Mouse (Mus musculus): ENCODE data around the gene Atp1a1. TPM values are rescaled to one million over a fixed set of nuclear protein-coding genes. Genes with fewer than 3 reads are reported as not detected.

The Atp1a1 gene
- polyA plus RNA-seq (2012; ENCODE audit: insufficient read depth, insufficient read length, low replicate concordance, missing spikeins) = 138 and 333 TPM in 2 replicates

DNA sequence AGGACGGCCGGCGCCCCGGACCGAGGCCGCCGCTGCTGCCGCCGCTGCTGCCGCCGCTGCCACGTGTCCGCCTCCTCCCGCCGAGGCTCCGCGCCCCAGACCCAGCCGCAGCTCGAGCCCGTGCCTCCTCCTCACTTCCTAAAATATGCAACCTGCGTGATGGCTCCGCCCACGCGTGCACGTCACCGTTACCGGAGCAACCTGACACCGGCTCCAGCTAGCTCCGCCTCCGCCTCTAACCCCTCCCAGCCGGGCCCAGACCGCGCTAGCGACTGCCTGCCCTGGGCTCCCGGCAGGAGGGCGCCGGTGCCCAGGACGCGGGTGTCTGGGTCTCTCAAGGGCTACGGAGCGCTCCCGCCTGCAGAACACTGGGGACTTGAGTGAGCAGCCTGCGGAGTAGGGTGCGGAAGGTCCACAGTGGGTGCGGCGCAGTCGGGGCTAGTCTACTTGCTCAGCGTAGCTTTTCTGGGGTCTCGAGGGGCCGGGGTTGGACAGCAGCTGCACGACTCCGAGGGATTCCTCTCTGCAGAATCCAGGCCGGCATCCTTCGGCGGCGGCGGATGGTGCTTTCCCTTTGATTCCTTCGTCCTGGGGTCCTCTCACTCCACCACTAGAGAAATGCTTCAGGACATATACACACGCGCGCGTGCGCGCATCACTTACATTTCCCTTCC is at the start of gene Atp1a1:
TSS of gene Atp1a1 (minus strand) at position 135 of the 674 bp plus-strand sequence.
- Histone ChIP-seq H3K4me1 (ENCODE audit: control insufficient read depth, insufficient read depth, low read length) (peaks cover 8% of the 10 kb centered on the region), H3K27ac (ENCODE audit: insufficient read depth, low read depth, low read length) (peak within 1 kb of the TSS; percentile 93), H3K4me3 (ENCODE audit: insufficient read depth, low read depth, low read length) (peak within 1 kb of the TSS; percentile 91)
- whole genome bisulfite sequencing = under 1% methylated on average over 64 of the region's 64 CpGs
- TF ChIP-seq CTCF (IDR thresholded peaks at IDR 0.05; ENCODE audit: insufficient read depth, low read depth, low read length) (no peak), POLR2A (IDR thresholded peaks at IDR 0.05; ENCODE audit: insufficient read depth, low read depth, low read length) (peak; percentile 97)

DNA sequence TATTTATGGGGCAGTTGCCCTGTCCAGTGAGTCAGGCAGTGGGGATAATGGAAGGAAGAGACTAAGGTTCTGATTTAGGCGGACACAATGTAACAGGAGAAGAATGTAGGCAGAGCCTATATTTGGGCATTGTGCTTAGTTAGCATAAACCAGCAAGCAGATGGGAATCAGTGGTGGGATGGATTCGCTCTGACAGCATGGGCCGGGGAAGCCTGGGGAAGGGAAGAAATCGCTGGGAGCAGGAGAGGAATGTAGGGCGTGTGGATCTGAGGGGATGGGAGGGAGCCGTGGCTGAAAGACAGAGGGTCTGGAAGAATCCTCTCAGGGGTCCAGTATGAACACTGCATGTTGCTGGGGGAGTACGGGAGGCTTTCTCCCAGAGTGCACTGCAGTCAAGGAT is 49.0 kb upstream of the Atp1a1 start:
- Histone ChIP-seq H3K4me3 (ENCODE audit: insufficient read depth, low read depth, low read length) (no peak overlapping the region), H3K27ac (ENCODE audit: insufficient read depth, low read depth, low read length) (no peak overlapping the region), H3K4me1 (ENCODE audit: control insufficient read depth, insufficient read depth, low read length) (0 out of 2 replicates have a peak, but pooled peaks cover 3% of the 10 kb centered on the region)
- TF ChIP-seq POLR2A (IDR thresholded peaks at IDR 0.05; ENCODE audit: insufficient read depth, low read depth, low read length) (no peak), CTCF (IDR thresholded peaks at IDR 0.05; ENCODE audit: insufficient read depth, low read depth, low read length) (no peak)
- WGBS = 57% methylated on average over 7 of the region's 7 CpGs

DNA sequence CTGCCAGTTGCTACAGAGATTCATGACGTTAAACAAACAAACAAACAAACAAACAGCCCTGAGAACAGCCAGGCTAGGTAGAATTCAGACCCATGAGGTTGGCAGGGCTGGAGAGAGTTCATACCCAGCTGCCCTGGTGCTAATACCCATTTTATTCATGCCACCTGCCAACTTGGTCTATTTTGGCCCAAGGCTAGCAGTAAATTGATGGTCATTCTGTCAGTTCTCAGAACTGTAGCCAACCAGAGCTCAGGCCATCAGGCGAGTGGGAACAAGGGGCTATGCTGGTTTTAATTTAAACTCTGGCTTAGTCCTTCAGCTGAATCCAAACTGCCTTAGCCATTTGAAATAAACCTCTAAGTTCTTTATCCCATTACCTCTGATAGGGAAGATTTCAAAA is 48.5 kb upstream of the Atp1a1 start:
- Histone ChIP-seq H3K4me1 (ENCODE audit: control insufficient read depth, insufficient read depth, low read length) (0 out of 2 replicates have a peak, but pooled peaks cover 3% of the 10 kb centered on the region), H3K27ac (ENCODE audit: insufficient read depth, low read depth, low read length) (no peak overlapping the region), H3K4me3 (ENCODE audit: insufficient read depth, low read depth, low read length) (no peak overlapping the region)
- 71% methylated on average over 2 of the region's 2 CpGs for WGBS
- TF ChIP-seq CTCF (IDR thresholded peaks at IDR 0.05; ENCODE audit: insufficient read depth, low read depth, low read length) (no peak), POLR2A (IDR thresholded peaks at IDR 0.05; ENCODE audit: insufficient read depth, low read depth, low read length) (no peak)

DNA sequence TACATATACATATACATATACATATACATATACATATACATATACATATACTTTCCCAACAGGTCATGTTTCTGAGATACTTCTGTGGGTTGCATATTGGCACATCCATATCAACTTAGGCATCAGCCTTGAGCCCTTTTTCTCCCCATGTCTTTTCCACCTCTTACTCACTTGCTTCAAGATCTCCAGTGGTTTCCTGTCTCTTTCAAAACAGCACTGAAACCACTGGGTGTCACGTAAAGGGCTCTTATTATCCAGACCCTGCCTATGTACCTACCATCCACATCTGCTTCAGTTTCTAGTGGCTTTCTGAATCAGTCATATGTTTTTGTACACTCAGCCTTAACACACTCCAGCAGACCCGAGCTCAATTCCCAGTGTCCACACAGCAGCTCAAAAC is 45.8 kb upstream of the Atp1a1 start:
- TF ChIP-seq CTCF (IDR thresholded peaks at IDR 0.05; ENCODE audit: insufficient read depth, low read depth, low read length) (no peak), POLR2A (IDR thresholded peaks at IDR 0.05; ENCODE audit: insufficient read depth, low read depth, low read length) (no peak)
- H3K4me1 ChIP-seq (ENCODE audit: control insufficient read depth, insufficient read depth, low read length) = 0 out of 2 replicates have a peak, but pooled peaks cover 3% of the 10 kb centered on the region
- no peak overlapping the region for H3K4me3 ChIP-seq (ENCODE audit: insufficient read depth, low read depth, low read length)
- WGBS = 88% methylated on average over 2 of the region's 2 CpGs
- no peak overlapping the region for H3K27ac ChIP-seq (ENCODE audit: insufficient read depth, low read depth, low read length)

DNA sequence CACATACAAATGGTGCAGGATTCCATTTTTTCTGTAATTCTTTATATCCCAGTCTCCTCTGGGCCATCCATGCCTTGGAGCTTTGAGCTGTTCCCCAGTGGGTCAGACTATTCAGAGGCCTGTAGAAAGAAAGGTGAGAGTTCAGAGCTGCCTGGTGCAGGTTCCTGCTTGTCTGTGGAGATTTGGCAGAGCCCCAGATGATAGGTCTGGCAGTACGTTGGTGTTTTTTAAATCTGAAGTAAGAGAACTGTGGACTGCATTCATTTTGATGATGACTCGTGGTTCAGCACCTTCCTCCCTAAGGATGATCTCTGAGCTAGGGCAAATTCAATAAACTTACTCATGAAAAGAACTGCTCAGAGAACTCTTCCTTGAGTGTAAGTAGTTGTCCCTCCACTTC is 44.8 kb upstream of the Atp1a1 start:
- 0 out of 2 replicates have a peak, but pooled peaks cover 3% of the 10 kb centered on the region for H3K4me1 ChIP-seq (ENCODE audit: control insufficient read depth, insufficient read depth, low read length)
- 84% methylated on average over 2 of the region's 2 CpGs for WGBS
- TF ChIP-seq POLR2A (IDR thresholded peaks at IDR 0.05; ENCODE audit: insufficient read depth, low read depth, low read length) (no peak), CTCF (IDR thresholded peaks at IDR 0.05; ENCODE audit: insufficient read depth, low read depth, low read length) (no peak)
- H3K4me3 ChIP-seq (ENCODE audit: insufficient read depth, low read depth, low read length) = no peak overlapping the region
- no peak overlapping the region for H3K27ac ChIP-seq (ENCODE audit: insufficient read depth, low read depth, low read length)

DNA sequence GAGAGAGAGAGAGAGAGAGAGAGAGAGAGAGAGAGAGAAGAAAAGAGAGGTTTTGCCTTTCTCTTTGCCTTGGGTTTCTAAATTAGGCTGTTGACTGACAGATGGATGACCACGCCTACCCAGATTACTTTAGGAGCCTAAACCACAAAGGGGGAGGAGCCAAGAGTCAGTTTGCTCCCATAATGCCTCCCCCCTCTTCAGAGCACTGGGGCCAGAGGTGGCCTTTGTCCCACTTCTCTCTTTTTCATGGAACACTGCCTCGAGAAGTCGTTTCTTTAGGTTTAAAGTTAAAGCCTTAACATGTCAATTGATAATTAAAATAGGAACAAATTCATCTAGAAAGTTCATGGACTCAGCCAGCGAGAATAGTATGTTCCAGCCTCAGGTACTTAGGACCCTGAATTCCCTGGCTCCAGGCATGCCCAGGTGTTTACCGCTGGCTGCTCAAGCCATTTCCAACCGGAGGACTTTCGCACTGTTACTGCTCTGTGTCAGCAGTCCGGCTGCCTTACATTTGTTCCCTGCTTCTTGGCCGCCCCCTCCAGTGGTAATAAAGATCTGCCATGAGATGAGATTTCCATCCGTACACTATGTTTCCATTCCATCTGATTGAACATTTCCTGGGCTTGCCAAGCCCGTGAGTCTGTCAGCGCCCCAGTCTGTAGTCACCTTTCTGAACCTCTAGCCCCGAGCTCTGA is 43.8 kb upstream of the Atp1a1 start:
- Histone ChIP-seq H3K27ac (ENCODE audit: insufficient read depth, low read depth, low read length) (no peak overlapping the region), H3K4me3 (ENCODE audit: insufficient read depth, low read depth, low read length) (no peak overlapping the region), H3K4me1 (ENCODE audit: control insufficient read depth, insufficient read depth, low read length) (no peaks in the 10 kb centered on the region)
- 89% methylated on average over 13 of the region's 13 CpGs for WGBS
- TF ChIP-seq CTCF (IDR thresholded peaks at IDR 0.05; ENCODE audit: insufficient read depth, low read depth, low read length) (no peak), POLR2A (IDR thresholded peaks at IDR 0.05; ENCODE audit: insufficient read depth, low read depth, low read length) (no peak)

DNA sequence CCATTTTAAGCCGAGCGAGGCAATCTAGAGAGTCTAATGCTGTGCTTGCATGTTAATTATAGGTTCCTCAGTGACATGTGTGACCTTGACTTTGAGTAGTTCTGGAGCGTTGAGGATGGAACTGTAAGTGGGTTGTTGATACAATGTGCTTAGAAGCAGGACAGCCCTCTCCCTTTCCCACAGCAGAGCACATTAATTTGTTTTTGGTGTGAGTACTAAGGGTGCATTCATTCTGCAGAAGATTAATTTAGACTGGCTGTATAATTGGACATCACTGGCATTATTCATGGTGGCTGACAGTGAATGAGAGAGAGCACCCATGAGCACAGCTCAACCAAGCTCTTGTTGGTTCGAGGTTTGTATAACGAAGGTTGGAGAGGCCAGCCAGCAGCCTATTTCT is 42.3 kb upstream of the Atp1a1 start:
- no peak overlapping the region for H3K27ac ChIP-seq (ENCODE audit: insufficient read depth, low read depth, low read length)
- TF ChIP-seq CTCF (IDR thresholded peaks at IDR 0.05; ENCODE audit: insufficient read depth, low read depth, low read length) = no peak
- TF ChIP-seq POLR2A (IDR thresholded peaks at IDR 0.05; ENCODE audit: insufficient read depth, low read depth, low read length) = no peak
- WGBS = 32% methylated on average over 5 of the region's 5 CpGs
- H3K4me1 ChIP-seq (ENCODE audit: control insufficient read depth, insufficient read depth, low read length) = no peaks in the 10 kb centered on the region
- H3K4me3 ChIP-seq (ENCODE audit: insufficient read depth, low read depth, low read length) = no peak overlapping the region

DNA sequence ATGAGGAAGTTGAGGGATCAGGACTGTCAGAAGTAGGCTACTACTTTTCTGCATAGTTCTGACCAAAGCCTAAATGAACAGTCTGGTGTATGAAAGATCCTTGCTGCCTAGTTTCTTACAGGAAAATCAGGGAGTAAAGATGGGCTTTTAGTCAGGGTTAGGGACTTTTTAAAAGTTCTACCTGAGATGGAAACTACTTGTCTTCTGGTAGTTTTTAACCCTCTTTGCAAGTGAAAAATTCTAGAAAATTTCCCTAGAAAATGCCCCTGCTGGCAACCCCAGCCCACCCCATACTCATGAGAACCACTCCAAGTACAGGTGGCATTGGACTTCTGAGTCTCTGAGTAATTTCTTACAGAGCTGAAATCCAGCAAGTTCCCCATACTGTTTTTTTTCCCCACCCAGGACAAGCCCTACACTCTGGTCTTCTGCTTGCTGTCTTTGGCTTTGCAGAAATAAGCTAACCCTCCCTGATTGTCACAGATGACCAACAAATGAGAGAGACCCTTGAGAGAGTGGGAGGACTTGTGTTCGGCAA is 41.2 kb upstream of the Atp1a1 start:
- TF ChIP-seq POLR2A (IDR thresholded peaks at IDR 0.05; ENCODE audit: insufficient read depth, low read depth, low read length) (no peak), CTCF (IDR thresholded peaks at IDR 0.05; ENCODE audit: insufficient read depth, low read depth, low read length) (no peak)
- H3K4me1 ChIP-seq (ENCODE audit: control insufficient read depth, insufficient read depth, low read length) = no peaks in the 10 kb centered on the region
- no peak overlapping the region for H3K27ac ChIP-seq (ENCODE audit: insufficient read depth, low read depth, low read length)
- H3K4me3 ChIP-seq (ENCODE audit: insufficient read depth, low read depth, low read length) = no peak overlapping the region
- 85% methylated on average over 1 of the region's 1 CpGs for WGBS
